Mouse (Mus musculus) CD4-positive, CD25-positive, alpha-beta regulatory T cell, adult 4 months (primary cell): ENCODE measurements at regions not wholly inside any gene's neighbourhood (a gene's known extent, or its start where the extent isn't known, plus 50 kb on each side); places are given as distances from the start of the nearest gene placed in this dataset.

ENCODE experiments used
- ATAC-seq: one replicate; pipeline ENCODE4 v1.8.0; 2017

- no peak for ATAC-seq
Observed at GRCm38 (mm10) chr15:67725239-67725638, 1224.5 kb upstream of the Lrrc6 start.

- ATAC-seq = no peak
Observed at GRCm38 (mm10) chr15:67714203-67714602, 1213.5 kb upstream of the Lrrc6 start.

- ATAC-seq = no peak
Observed at GRCm38 (mm10) chr15:67686140-67686539, 1185.4 kb upstream of the Lrrc6 start.

- no peak for ATAC-seq
Observed at GRCm38 (mm10) chr15:67673276-67673675, 1172.6 kb upstream of the Lrrc6 start.

- ATAC-seq = no peak
Observed at GRCm38 (mm10) chr15:67636155-67636554, 1135.4 kb upstream of the Lrrc6 start.

GRCm38 (mm10) chr15:67626704-67627287 lies 1126.1 kb upstream of the Lrrc6 start:
- ATAC-seq = no peak

GRCm38 (mm10) chr15:67611896-67612295 lies 1111.2 kb upstream of the Lrrc6 start:
- ATAC-seq = no peak

- ATAC-seq = no peak
Observed at GRCm38 (mm10) chr15:67598426-67598825, 1097.7 kb upstream of the Lrrc6 start.

GRCm38 (mm10) chr15:67576581-67576980 lies 1075.9 kb upstream of the Lrrc6 start:
- no peak for ATAC-seq

- ATAC-seq = no peak
Observed at GRCm38 (mm10) chr15:67571614-67572013, 1070.9 kb upstream of the Lrrc6 start.

- no peak for ATAC-seq
Observed at GRCm38 (mm10) chr15:67557304-67557703, 1056.6 kb upstream of the Lrrc6 start.

GRCm38 (mm10) chr15:67551911-67552310 lies 1051.2 kb upstream of the Lrrc6 start:
- ATAC-seq = no peak

GRCm38 (mm10) chr15:67546896-67547400 lies 1046.2 kb upstream of the Lrrc6 start:
- no peak for ATAC-seq

GRCm38 (mm10) chr15:67545745-67546144 lies 1045.0 kb upstream of the Lrrc6 start:
- ATAC-seq = peak; percentile 67

GRCm38 (mm10) chr15:67513722-67514121 lies 1013.0 kb upstream of the Lrrc6 start:
- ATAC-seq = no peak

GRCm38 (mm10) chr15:67495001-67495658 lies 994.4 kb upstream of the Lrrc6 start:
- ATAC-seq = no peak

GRCm38 (mm10) chr15:67481733-67482132 lies 981.0 kb upstream of the Lrrc6 start:
- ATAC-seq = no peak

- ATAC-seq = no peak
Observed at GRCm38 (mm10) chr15:67474325-67474724, 973.6 kb upstream of the Lrrc6 start.

- ATAC-seq = no peak
Observed at GRCm38 (mm10) chr15:67472979-67473378, 972.3 kb upstream of the Lrrc6 start.

- no peak for ATAC-seq
Observed at GRCm38 (mm10) chr15:67471283-67471682, 970.6 kb upstream of the Lrrc6 start.

GRCm38 (mm10) chr15:67470036-67470435 lies 969.3 kb upstream of the Lrrc6 start:
- ATAC-seq = no peak

- ATAC-seq = no peak
Observed at GRCm38 (mm10) chr15:67467404-67468345, 967.0 kb upstream of the Lrrc6 start.

- no peak for ATAC-seq
Observed at GRCm38 (mm10) chr15:67462863-67463262, 962.2 kb upstream of the Lrrc6 start.
